Mouse (Mus musculus): ENCODE measurements at regions not wholly inside any gene's neighbourhood (a gene's known extent, or its start where the extent isn't known, plus 50 kb on each side); places are given as distances from the start of the nearest gene placed in this dataset.

- peak; percentile 10 to 36 for DNase-seq (ENCODE audit: low spot score in 2 of 2)
Measured at GRCm38 (mm10) chr2:46365428-46366134, 1248.4 kb upstream of the Zeb2 start.

GRCm38 (mm10) chr2:46360049-46360712 is 1243.0 kb upstream of the Zeb2 start:
- DNase-seq (ENCODE audit: low spot score in 2 of 2) = peak in 1 of 2 experiments; percentile 14

DNA sequence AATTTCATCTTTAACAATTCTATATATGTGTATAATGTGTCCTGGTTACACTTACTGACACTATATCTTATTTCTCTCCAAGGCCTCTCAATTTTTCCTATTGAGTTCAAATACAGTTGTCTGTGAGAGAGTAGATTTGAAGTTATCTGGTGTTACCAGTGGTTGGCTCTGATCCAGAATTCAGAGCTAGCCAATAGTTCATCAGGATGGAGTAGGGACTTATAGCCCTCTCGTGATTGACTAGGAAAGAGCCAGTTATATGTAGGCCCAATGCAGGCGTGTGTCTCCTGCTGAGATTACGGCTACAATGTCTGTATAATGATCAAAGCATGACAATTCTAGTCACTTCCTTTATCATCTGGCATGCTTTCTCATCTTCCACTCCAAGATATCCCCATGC is 1241.0 kb upstream of the Zeb2 start:
- no peak for DNase-seq (ENCODE audit: low spot score in 2 of 2)

DNA sequence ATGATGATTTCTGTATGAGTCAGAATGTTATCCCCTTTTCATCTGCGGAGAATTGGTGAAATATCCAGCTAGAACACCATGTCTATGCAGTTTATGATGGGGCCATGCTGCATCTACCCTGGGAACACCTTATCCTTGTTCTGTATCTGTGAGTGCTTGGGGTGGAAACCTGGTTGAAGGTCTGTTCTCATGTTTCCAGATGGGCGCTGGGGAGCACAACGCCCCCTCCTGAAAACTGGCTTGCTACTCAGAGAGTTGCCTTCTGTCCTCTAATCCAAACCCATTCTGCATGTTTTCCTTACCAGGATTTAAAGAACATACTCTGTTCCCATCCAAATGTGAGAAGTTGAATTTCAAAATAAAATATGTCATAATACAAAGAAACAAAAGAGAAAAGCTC is 1239.5 kb upstream of the Zeb2 start:
- no peak for DNase-seq (ENCODE audit: low spot score in 2 of 2)

DNA sequence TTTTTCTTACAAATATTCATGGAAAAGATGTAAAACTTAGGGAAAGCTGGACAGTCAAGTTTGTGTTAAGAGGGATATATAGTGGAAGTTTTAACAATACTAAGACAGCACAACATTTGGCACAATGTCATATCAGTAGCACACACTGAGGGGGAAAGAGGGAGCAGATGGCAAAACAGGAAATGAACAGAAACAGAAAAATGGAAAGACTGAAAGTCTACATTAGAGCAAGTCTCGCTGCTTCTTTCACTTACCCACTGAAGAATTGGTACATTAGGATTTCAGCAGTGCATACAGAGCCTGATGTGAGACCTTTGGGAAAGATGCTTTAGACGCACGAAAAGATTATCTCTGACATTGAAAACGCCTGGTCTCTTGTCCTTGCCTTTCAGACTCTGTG is 1223.5 kb upstream of the Zeb2 start:
- no peak for DNase-seq (ENCODE audit: low spot score in 2 of 2)

- DNase-seq (ENCODE audit: low spot score in 2 of 2) = no peak
Measured at GRCm38 (mm10) chr2:46316666-46317065, 1199.5 kb upstream of the Zeb2 start.

GRCm38 (mm10) chr2:46315243-46315642 is 1198.0 kb upstream of the Zeb2 start:
- no peak for DNase-seq (ENCODE audit: low spot score in 2 of 2)

DNA sequence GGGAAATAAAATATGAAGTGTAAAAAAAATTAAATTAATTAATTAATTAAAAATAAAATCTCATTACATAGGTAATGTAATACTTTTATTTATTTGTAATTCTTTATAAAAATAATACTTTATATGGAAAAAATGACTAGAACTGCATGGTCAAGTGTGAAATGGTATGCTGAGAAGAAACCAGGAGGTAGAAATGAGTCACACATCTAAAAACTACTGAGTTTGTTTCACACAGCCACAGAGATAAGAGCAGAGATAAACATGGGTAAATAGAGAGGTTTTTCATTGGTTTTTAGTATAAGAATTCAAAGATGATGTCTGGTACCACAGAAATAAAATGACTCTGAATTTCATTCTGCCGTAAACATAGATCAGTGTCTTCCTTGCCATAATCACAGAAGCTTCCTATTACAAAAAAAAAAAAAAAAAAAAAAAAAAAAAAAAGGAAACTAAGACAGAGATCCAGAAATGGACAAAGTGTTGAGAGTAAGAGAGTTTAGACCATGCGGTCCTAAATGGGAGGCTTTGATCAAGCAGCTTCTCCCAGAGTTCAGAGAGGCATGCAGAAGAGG is 1190.5 kb upstream of the Zeb2 start:
- no peak for DNase-seq (ENCODE audit: low spot score in 2 of 2)

DNA sequence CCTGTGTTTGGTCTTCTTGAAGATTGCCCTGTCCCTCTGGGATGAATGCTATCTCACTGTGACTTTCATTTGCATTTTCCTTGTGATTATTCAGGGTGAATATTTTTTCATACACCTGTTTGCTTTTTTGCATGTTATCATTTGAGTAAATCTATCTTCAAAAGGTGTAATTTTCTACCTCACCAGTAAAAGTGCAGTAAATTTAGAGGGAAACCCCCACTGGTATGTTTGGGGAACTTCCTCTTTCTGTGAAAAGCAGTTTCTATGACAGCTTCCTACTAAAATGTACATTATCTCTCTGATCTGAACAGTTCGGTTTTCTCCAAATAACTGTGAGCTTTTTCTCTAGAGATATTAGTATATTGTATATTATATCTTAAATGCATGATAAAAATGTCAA is 1185.4 kb upstream of the Zeb2 start:
- DNase-seq (ENCODE audit: low spot score in 2 of 2) = no peak

DNA sequence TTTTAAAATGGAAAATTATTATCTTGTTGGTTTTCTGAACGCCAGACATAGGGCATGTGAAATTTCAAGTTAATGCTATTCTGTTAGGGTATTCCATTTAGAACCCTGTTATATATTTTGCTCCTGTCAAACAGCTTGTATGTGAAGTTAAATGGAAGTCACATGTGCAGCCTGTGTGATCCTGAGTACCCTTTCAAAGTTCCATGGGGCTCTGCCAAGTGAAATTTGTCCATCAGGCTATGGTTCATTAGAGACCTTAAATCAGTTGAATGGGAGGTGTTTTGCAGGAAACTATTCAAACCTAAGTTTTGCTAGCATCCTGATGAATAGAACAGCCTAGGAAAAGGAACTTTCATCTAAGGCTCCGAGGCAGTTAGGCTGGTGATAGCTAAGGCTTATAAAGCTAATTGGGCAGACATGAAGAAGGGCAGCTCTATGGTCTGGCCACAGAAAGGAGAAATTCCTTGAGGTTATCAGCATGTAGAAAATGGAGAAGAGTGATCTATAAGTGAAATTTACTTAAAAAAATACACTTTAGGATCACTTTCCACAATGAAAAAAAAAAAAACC is 1180.2 kb upstream of the Zeb2 start:
- DNase-seq (ENCODE audit: low spot score in 2 of 2) = no peak

GRCm38 (mm10) chr2:46283929-46284598 is 1166.9 kb upstream of the Zeb2 start:
- DNase-seq (ENCODE audit: low spot score in 2 of 2) = no peak

GRCm38 (mm10) chr2:46280822-46281221 is 1163.6 kb upstream of the Zeb2 start:
- no peak for DNase-seq (ENCODE audit: low spot score in 2 of 2)

- no peak for DNase-seq (ENCODE audit: low spot score in 2 of 2)
Measured at GRCm38 (mm10) chr2:46261618-46262017, 1144.4 kb upstream of the Zeb2 start.

GRCm38 (mm10) chr2:46251562-46251961 is 1134.4 kb upstream of the Zeb2 start:
- peak in 1 of 2 experiments; percentile 8 for DNase-seq (ENCODE audit: low spot score in 2 of 2)

- DNase-seq (ENCODE audit: low spot score in 2 of 2) = peak in 1 of 2 experiments; percentile 6
Measured at GRCm38 (mm10) chr2:46245717-46246116, 1128.5 kb upstream of the Zeb2 start.

GRCm38 (mm10) chr2:46244697-46245096 is 1127.5 kb upstream of the Zeb2 start:
- no peak for DNase-seq (ENCODE audit: low spot score in 2 of 2)

GRCm38 (mm10) chr2:46242806-46243205 is 1125.6 kb upstream of the Zeb2 start:
- DNase-seq (ENCODE audit: low spot score in 2 of 2) = no peak

DNA sequence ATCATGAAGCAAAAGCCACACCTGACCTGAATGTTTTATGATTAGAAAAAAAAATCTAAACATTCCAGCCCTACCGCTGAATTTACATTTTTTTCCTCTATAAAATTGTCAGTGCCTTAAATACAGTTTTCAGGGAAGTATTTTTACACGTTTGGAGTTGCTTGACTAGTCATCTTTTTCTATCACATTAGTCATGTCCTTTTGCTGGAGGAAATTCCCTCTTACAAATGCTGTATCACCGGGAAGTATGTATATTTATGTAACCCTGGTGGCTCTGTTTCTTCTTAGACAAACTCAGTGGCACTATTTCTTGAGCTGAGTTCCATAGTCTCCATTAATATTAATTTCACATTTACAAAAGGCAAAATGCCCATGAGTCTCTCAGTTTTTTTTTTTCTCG is 1122.7 kb upstream of the Zeb2 start:
- no peak for DNase-seq (ENCODE audit: low spot score in 2 of 2)

GRCm38 (mm10) chr2:46230791-46231450 is 1113.7 kb upstream of the Zeb2 start:
- DNase-seq (ENCODE audit: low spot score in 2 of 2) = no peak

DNA sequence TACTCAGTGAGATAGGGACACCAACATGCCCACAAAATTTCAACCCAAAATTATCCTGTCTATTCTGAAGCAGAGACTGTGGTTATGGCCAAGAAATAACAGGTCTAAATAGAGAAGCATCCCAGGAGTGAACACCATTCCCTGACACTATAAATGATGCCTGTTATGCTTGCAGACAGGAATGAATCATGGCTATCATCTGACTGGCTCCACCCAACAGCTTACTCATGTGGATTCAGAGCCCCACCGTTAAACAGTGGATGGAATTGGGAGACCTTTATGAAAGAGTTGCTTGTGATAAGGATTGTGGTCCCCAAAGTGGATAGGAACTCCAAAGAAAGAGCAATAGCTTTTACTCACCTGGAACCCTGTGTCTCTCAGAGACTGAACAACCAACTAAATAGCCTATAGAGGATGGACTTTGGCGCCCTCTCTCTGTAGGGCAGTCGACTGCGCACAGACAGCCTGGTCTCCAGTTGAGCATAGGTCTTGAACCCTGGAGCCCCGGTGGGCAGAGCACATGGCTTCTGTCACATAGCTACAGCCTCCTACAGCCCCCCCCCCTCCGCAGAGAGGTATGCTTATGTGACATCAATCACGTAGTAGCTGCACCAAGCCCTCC is 1101.3 kb upstream of the Zeb2 start:
- DNase-seq (ENCODE audit: low spot score in 2 of 2) = no peak

GRCm38 (mm10) chr2:46199341-46199740 is 1082.1 kb upstream of the Zeb2 start:
- DNase-seq (ENCODE audit: low spot score in 2 of 2) = no peak
